Comparison of ENCODE assay signal across 8 mouse cellular contexts in the genomic region with DNA sequence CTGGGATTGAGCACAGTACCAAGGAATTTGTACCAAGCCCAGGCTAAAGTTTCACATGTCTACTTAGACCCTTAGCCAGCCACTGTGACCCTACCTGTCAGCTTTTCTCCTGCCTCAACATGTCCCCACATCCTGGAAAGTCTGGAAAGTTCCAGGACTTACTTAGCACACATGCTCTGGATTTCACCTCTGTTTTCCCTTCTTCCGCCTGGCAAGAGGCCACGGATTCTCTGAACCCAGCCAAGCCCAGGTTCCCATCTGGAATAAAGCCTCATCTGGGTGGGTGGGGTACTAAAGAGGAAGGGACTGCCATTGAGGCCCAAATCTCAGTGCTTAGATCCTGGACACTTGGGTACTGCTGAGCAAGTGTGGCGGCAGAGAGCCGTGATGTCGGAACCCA. TPM values are rescaled to one million over a fixed set of nuclear protein-coding genes. Genes with fewer than 3 reads are reported as not detected.
DNase-seq lines count a peak whose midpoint lies in the region; ATAC-seq and TF ChIP-seq lines count a peak whose summit lies in the region.

No protein-coding gene starts in this region.

- peak overlapping the region; percentile 18 for H3K4me3 ChIP-seq in thymus, adult 2 months (ENCODE audit: control insufficient read depth, insufficient read depth, low read length)
- H3K4me3 ChIP-seq in heart, postnatal 0 days (ENCODE audit: low read depth, low read length): peak overlapping the region; percentile 84
- H3K4me3 ChIP-seq in limb, embryonic 10.5 days: peak overlapping the region; percentile 92
- peak overlapping the region; percentile 75 for H3K4me3 ChIP-seq in stomach, embryonic 16.5 days (replicated peaks; ENCODE audit: low read length)

- peaks cover 56% of the 10 kb centered on the region for H3K4me1 ChIP-seq in thymus, adult 2 months (replicated peaks; ENCODE audit: control insufficient read depth, insufficient read depth, low read length)
- peaks cover 44% of the 10 kb centered on the region for H3K4me1 ChIP-seq in heart, postnatal 0 days (ENCODE audit: control insufficient read depth, insufficient read depth)
- peaks cover 68% of the 10 kb centered on the region for H3K4me1 ChIP-seq in limb, embryonic 10.5 days
- peaks cover 66% of the 10 kb centered on the region for H3K4me1 ChIP-seq in stomach, embryonic 16.5 days (ENCODE audit: control insufficient read depth, insufficient read depth, low read length)

- no peak for TF ChIP-seq POLR2A in thymus, adult 2 months (IDR thresholded peaks at IDR 0.05; ENCODE audit: control insufficient read depth, extremely low read depth, insufficient read depth, low read length, poor library complexity)

- H3K27ac ChIP-seq in thymus, adult 2 months (ENCODE audit: control insufficient read depth, insufficient read depth, low read length): no peak overlapping the region
- peak overlapping the region; percentile 91 for H3K27ac ChIP-seq in heart, postnatal 0 days (ENCODE audit: low read depth)
- H3K27ac ChIP-seq in limb, embryonic 10.5 days: peak overlapping the region; percentile 95; the same call in 1 of the 2 replicates
- H3K27ac ChIP-seq in stomach, embryonic 16.5 days (ENCODE audit: low read length): peak overlapping the region; percentile 97

- WGBS in thymus, adult 2 months: 39% methylated on average over 5 of the region's 5 CpGs
- WGBS in heart, postnatal 0 days: 61% methylated on average over 5 of the region's 5 CpGs
- WGBS in limb, embryonic 10.5 days: 80% methylated on average over 5 of the region's 5 CpGs
- WGBS in stomach, embryonic 16.5 days: 62% methylated on average over 5 of the region's 5 CpGs

- TF ChIP-seq EP300 in heart, postnatal 0 days (IDR thresholded peaks at IDR 0.05; ENCODE audit: low read depth): no peak

- TF ChIP-seq CTCF in thymus, adult 2 months (IDR thresholded peaks at IDR 0.05; ENCODE audit: borderline replicate concordance, control insufficient read depth, extremely low read depth, insufficient read depth, low read length, poor library complexity): no peak
- no peak for TF ChIP-seq CTCF in heart, postnatal 0 days (IDR thresholded peaks at IDR 0.05; ENCODE audit: low read depth)

- no peak for DNase-seq in thymus, adult 2 months
- DNase-seq in thymus, adult 18-20 months: no peak
- no peak for DNase-seq in heart, postnatal 0 days (ENCODE audit: low spot score)
- DNase-seq in limb, embryonic 10.5 days (ENCODE audit: low spot score): no peak
- no peak for DNase-seq in frontal cortex, adult 2 months (ENCODE audit: extremely low spot score in 1 of 2, low spot score in 1 of 2)
- DNase-seq in B cell, adult 2 months: no peak
- no peak for DNase-seq in layer of hippocampus, postnatal 25 days (ENCODE audit: extremely low spot score in 1 of 2, low spot score in 1 of 2)

- H3K27me3 ChIP-seq in thymus, adult 2 months (ENCODE audit: control insufficient read depth, insufficient read depth, low read length): peaks cover 7% of the 10 kb centered on the region; the same call in 1 of the 2 replicates
- H3K27me3 ChIP-seq in heart, postnatal 0 days (ENCODE audit: control insufficient read depth, insufficient read depth, low read length): no peaks in the 10 kb centered on the region
- H3K27me3 ChIP-seq in limb, embryonic 10.5 days (ENCODE audit: low read depth, poor library complexity, severe bottlenecking): no peaks in the 10 kb centered on the region
- H3K27me3 ChIP-seq in stomach, embryonic 16.5 days (ENCODE audit: control insufficient read depth, insufficient read depth, low read length): no peaks in the 10 kb centered on the region

- no peaks in the 10 kb centered on the region for H3K9me3 ChIP-seq in heart, postnatal 0 days (replicated peaks; ENCODE audit: control insufficient read depth, low read length)
- H3K9me3 ChIP-seq in limb, embryonic 10.5 days (replicated peaks): no peaks in the 10 kb centered on the region
- no peaks in the 10 kb centered on the region for H3K9me3 ChIP-seq in stomach, embryonic 16.5 days (replicated peaks; ENCODE audit: control insufficient read depth, low read length)

- ATAC-seq in heart, postnatal 0 days (ENCODE audit: insufficient read depth, low read depth): no peak
- no peak for ATAC-seq in stomach, embryonic 16.5 days (ENCODE audit: insufficient read depth, low FRiP score)

- H3K36me3 ChIP-seq in thymus, adult 2 months (ENCODE audit: control insufficient read depth, insufficient read depth, low read length): no peaks in the 10 kb centered on the region
- H3K36me3 ChIP-seq in heart, postnatal 0 days (replicated peaks; ENCODE audit: control insufficient read depth, insufficient read depth, low read length): no peaks in the 10 kb centered on the region
- H3K36me3 ChIP-seq in limb, embryonic 10.5 days: peaks cover under 1% of the 10 kb centered on the region; the same call in 1 of the 2 replicates
- no peaks in the 10 kb centered on the region for H3K36me3 ChIP-seq in stomach, embryonic 16.5 days (ENCODE audit: control insufficient read depth, insufficient read depth, low read length)

- H3K9ac ChIP-seq in heart, postnatal 0 days (replicated peaks; ENCODE audit: low read depth, low read length): peak overlapping the region; percentile 90; the same call in 1 of the 2 replicates
- peak overlapping the region; percentile 91 for H3K9ac ChIP-seq in stomach, embryonic 16.5 days (ENCODE audit: low read length)

- peak overlapping the region; percentile 93 for H3K4me2 ChIP-seq in heart, postnatal 0 days (ENCODE audit: low read depth, low read length)
- H3K4me2 ChIP-seq in stomach, embryonic 16.5 days (ENCODE audit: low read depth, low read length): peak overlapping the region; percentile 89

RNA-seq across cellular contexts. Expression of a gene that starts 2.8 kb away (rescaled TPM):
- 57.4 and 66.7 TPM in 2 replicates for polyA plus RNA-seq in thymus, adult 2 months (2012; rRNA removed)
- total RNA-seq in heart, postnatal 0 days (2014; rRNA removed; ENCODE audit: low replicate concordance): 11.2 and 12.3 TPM in 2 replicates
- polyA plus RNA-seq in heart, postnatal 0 days (2015; fragmentation: Nextera tagmentation; extraction: Ambion mirVana): 2.8 and 3.1 TPM in 2 replicates
- polyA plus RNA-seq in limb, embryonic 10.5 days (2016; fragmentation: Nextera tagmentation; extraction: Ambion mirVana): 12.0 and 14.0 TPM in 2 replicates
- polyA plus RNA-seq in stomach, embryonic 16.5 days (2015; fragmentation: Nextera tagmentation; extraction: Ambion mirVana): 11.4 and 12.8 TPM in 2 replicates
- 34.3 and 41.8 TPM in 2 replicates for polyA plus RNA-seq in frontal cortex, adult 2 months (2012; rRNA removed)
- total RNA-seq in layer of hippocampus, postnatal 25 days (2021): 10 to 100 TPM; 70.2 to 75.2 TPM

RNA-seq across cellular contexts. Expression of a gene that starts 32.7 kb away (rescaled TPM):
- 158 and 173 TPM in 2 replicates for polyA plus RNA-seq in thymus, adult 2 months (2012; rRNA removed)
- 17.9 and 31.0 TPM in 2 replicates for total RNA-seq in heart, postnatal 0 days (2014; rRNA removed; ENCODE audit: low replicate concordance)
- 56.1 and 58.4 TPM in 2 replicates for polyA plus RNA-seq in heart, postnatal 0 days (2015; fragmentation: Nextera tagmentation; extraction: Ambion mirVana)
- 104 and 109 TPM in 2 replicates for polyA plus RNA-seq in limb, embryonic 10.5 days (2016; fragmentation: Nextera tagmentation; extraction: Ambion mirVana)
- 104 and 106 TPM in 2 replicates for polyA plus RNA-seq in stomach, embryonic 16.5 days (2015; fragmentation: Nextera tagmentation; extraction: Ambion mirVana)
- polyA plus RNA-seq in frontal cortex, adult 2 months (2012; rRNA removed): 145 and 160 TPM in 2 replicates
- 10 to 100 TPM; 74.0 to 80.4 TPM for total RNA-seq in layer of hippocampus, postnatal 25 days (2021)

RNA-seq across cellular contexts. Expression of a gene that starts 36.7 kb away (rescaled TPM):
- 0.92 and 1.1 TPM in 2 replicates for polyA plus RNA-seq in thymus, adult 2 months (2012; rRNA removed)
- total RNA-seq in heart, postnatal 0 days (2014; rRNA removed; ENCODE audit: low replicate concordance): not detected in 2 replicates
- 0.18 TPM in 1 of 2 replicates, not detected in the other for polyA plus RNA-seq in heart, postnatal 0 days (2015; fragmentation: Nextera tagmentation; extraction: Ambion mirVana)
- 1.0 and 2.7 TPM in 2 replicates for polyA plus RNA-seq in limb, embryonic 10.5 days (2016; fragmentation: Nextera tagmentation; extraction: Ambion mirVana)
- polyA plus RNA-seq in stomach, embryonic 16.5 days (2015; fragmentation: Nextera tagmentation; extraction: Ambion mirVana): 0.56 and 0.67 TPM in 2 replicates
- 22.7 and 23.6 TPM in 2 replicates for polyA plus RNA-seq in frontal cortex, adult 2 months (2012; rRNA removed)
- total RNA-seq in layer of hippocampus, postnatal 25 days (2021): 1 to 10 TPM; 4.0 to 4.1 TPM

RNA-seq across cellular contexts. Expression of a gene that starts 37.5 kb away (rescaled TPM):
- not detected in 2 replicates for polyA plus RNA-seq in thymus, adult 2 months (2012; rRNA removed)
- total RNA-seq in heart, postnatal 0 days (2014; rRNA removed; ENCODE audit: low replicate concordance): not detected in 2 replicates
- not detected in 2 replicates for polyA plus RNA-seq in heart, postnatal 0 days (2015; fragmentation: Nextera tagmentation; extraction: Ambion mirVana)
- 0.24 TPM in 1 of 2 replicates, not detected in the other for polyA plus RNA-seq in limb, embryonic 10.5 days (2016; fragmentation: Nextera tagmentation; extraction: Ambion mirVana)
- polyA plus RNA-seq in stomach, embryonic 16.5 days (2015; fragmentation: Nextera tagmentation; extraction: Ambion mirVana): 0.10 and 0.15 TPM in 2 replicates
- 0.38 and 0.46 TPM in 2 replicates for polyA plus RNA-seq in frontal cortex, adult 2 months (2012; rRNA removed)
- total RNA-seq in layer of hippocampus, postnatal 25 days (2021): under 1 TPM in 1 of 2 experiments, not detected in 1; 0.33 TPM

RNA-seq across cellular contexts. Expression of a gene that starts 49.0 kb away (rescaled TPM):
- polyA plus RNA-seq in thymus, adult 2 months (2012; rRNA removed): 29.3 and 34.1 TPM in 2 replicates
- 25.7 and 28.0 TPM in 2 replicates for total RNA-seq in heart, postnatal 0 days (2014; rRNA removed; ENCODE audit: low replicate concordance)
- polyA plus RNA-seq in heart, postnatal 0 days (2015; fragmentation: Nextera tagmentation; extraction: Ambion mirVana): 25.5 and 27.0 TPM in 2 replicates
- polyA plus RNA-seq in limb, embryonic 10.5 days (2016; fragmentation: Nextera tagmentation; extraction: Ambion mirVana): 26.0 and 26.1 TPM in 2 replicates
- 19.8 and 22.9 TPM in 2 replicates for polyA plus RNA-seq in stomach, embryonic 16.5 days (2015; fragmentation: Nextera tagmentation; extraction: Ambion mirVana)
- polyA plus RNA-seq in frontal cortex, adult 2 months (2012; rRNA removed): 32.4 and 34.4 TPM in 2 replicates
- total RNA-seq in layer of hippocampus, postnatal 25 days (2021): 10 to 100 TPM; 41.4 to 48.8 TPM

Comparison
In these comparisons a context has a peak if more than half of its experiments do, and no peak if none do; other contexts are left out.
1. H3K4me3 ChIP-seq: peak in every context shown above with its lines; median percentile 92 in limb, embryonic 10.5 days; 84 in heart, postnatal 0 days; 75 in stomach, embryonic 16.5 days; 18 in thymus, adult 2 months.